Mouse (Mus musculus) olfactory bulb, adult 2 months (tissue): ENCODE results near the gene Dazap1. TPM values are rescaled to one million over a fixed set of nuclear protein-coding genes. Genes with fewer than 3 reads are reported as not detected.
A peak's percentile ranks its signal among the peaks of the same experiment; 100 is the strongest.
"Not testable (repeated sequence)": the region's sequence is repeated elsewhere in the genome, so short reads cannot be mapped to it uniquely, and the experiment has no call there.

Experiments used
- H3K27ac ChIP-seq: fragments of 200-500 bp; 2 replicates; pipeline ENCODE4 v1.5.1; 2012; ENCODE audit warnings: low read depth, low read length; ENCODE audit not compliant: insufficient read depth
- H3K4me1 ChIP-seq: fragments of 200-500 bp; 2 replicates; pipeline ENCODE4 v1.6.1; 2012; ENCODE audit warnings: low read length; ENCODE audit not compliant: control insufficient read depth, insufficient read depth
- H3K4me3 ChIP-seq: fragments of 200-500 bp; 2 replicates; pipeline ENCODE4 v1.5.1; 2012; ENCODE audit warnings: mild to moderate bottlenecking, low read depth, low read length, moderate library complexity; ENCODE audit not compliant: insufficient read depth
- CTCF ChIP-seq: fragments of 200-500 bp; IDR thresholded peaks from 2 replicates; pipeline ENCODE4 v1.5.1; 2012; ENCODE audit warnings: low read depth, mild to moderate bottlenecking, low read length, moderate library complexity; ENCODE audit not compliant: insufficient read depth
- POLR2A ChIP-seq: fragments of 200-500 bp; IDR thresholded peaks from 2 replicates; pipeline ENCODE4 v1.6.1; 2012; ENCODE audit warnings: mild to moderate bottlenecking, low read depth, low read length, moderate library complexity; ENCODE audit not compliant: insufficient read depth
- WGBS: fragments of 180-500 bp; shearing (Covaris S2); methylation state at CpG from one replicate; pipeline ENCODE4 v1.1.7; 2018; 5-methylcytosine and 5-hydroxymethylcytosine counted together
- polyA plus RNA-seq: library from polyadenylated mRNA; stranded (reverse); fragments of >200 nt; gene quantifications from 2 replicates; pipeline ENCODE4 v1.2.4, GENCODE M21; 2012; ENCODE audit warnings: low replicate concordance; ENCODE audit not compliant: missing spikeins, insufficient read depth, insufficient read length

Dazap1 gene
- not detected in 2 replicates for polyA plus RNA-seq

- WGBS, result under 1% methylated on average over 49 of the region's 49 CpGs
- H3K27ac ChIP-seq, result peak within 1 kb of the TSS; percentile 65
- peak within 1 kb of the TSS; percentile 49 for H3K4me3 ChIP-seq
- peaks cover 25% of the 10 kb centered on the region for H3K4me1 ChIP-seq
- TF ChIP-seq CTCF (no peak), POLR2A (peak; percentile 34; the same call in 1 of the 2 replicates)
Observed at GRCm38 (mm10) chr10:80260642-80261584, at the start of gene Dazap1, which contains the start of gene Gamt. TSS of gene Dazap1 (plus strand) at chr10:80261486. TSS of gene Gamt (minus strand) at chr10:80261012.

- WGBS, result 83% methylated on average over 7 of the region's 7 CpGs
- H3K27ac ChIP-seq, H3K4me3 ChIP-seq, H3K4me1 ChIP-seq: not testable (repeated sequence)
Observed at GRCm38 (mm10) chr10:80211547-80212103, 49.7 kb upstream of the Dazap1 start.

GRCm38 (mm10) chr10:80215048-80215772 lies 46.1 kb upstream of the Dazap1 start:
- TF ChIP-seq POLR2A (no peak), CTCF (no peak)
- 61% methylated on average over 16 of the region's 16 CpGs for WGBS
- no peak overlapping the region for H3K4me3 ChIP-seq
- no peaks in the 10 kb centered on the region for H3K4me1 ChIP-seq
- no peak overlapping the region for H3K27ac ChIP-seq

- H3K4me3 ChIP-seq, result no peak overlapping the region
- WGBS, result 46% methylated on average over 9 of the region's 9 CpGs
- no peaks in the 10 kb centered on the region for H3K4me1 ChIP-seq
- H3K27ac ChIP-seq, result no peak overlapping the region
- TF ChIP-seq CTCF (no peak), POLR2A (no peak)
Observed at GRCm38 (mm10) chr10:80220676-80221075, 40.6 kb upstream of the Dazap1 start.

- H3K4me3 ChIP-seq, H3K4me1 ChIP-seq, H3K27ac ChIP-seq: not testable (repeated sequence)
- WGBS, result 94% methylated on average over 2 of the region's 2 CpGs
Observed at GRCm38 (mm10) chr10:80223137-80223536, 38.1 kb upstream of the Dazap1 start.

GRCm38 (mm10) chr10:80226071-80226415 lies 35.2 kb upstream of the Dazap1 start:
- peaks cover 20% of the 10 kb centered on the region for H3K4me1 ChIP-seq
- H3K4me3 ChIP-seq, result peak overlapping the region; percentile 73
- WGBS, result 1% methylated on average over 14 of the region's 14 CpGs
- TF ChIP-seq POLR2A (no peak), CTCF (no peak)
- no peak overlapping the region for H3K27ac ChIP-seq

- peak within 1 kb of the TSS; percentile 48; the same call in 1 of the 2 replicates for H3K27ac ChIP-seq
- 1% methylated on average over 73 of the region's 75 CpGs for WGBS
- TF ChIP-seq POLR2A, result peak; percentile 63
- TF ChIP-seq CTCF, result no peak; the same call in 1 of the 2 replicates
- peak within 1 kb of the TSS; percentile 73 for H3K4me3 ChIP-seq
- peaks cover 20% of the 10 kb centered on the region for H3K4me1 ChIP-seq
Observed at GRCm38 (mm10) chr10:80226416-80227165, 34.7 kb upstream of the Dazap1 start, which contains the start of gene Mum1. TSS of gene Mum1 (plus strand) at chr10:80226434.

- H3K4me3 ChIP-seq, result peak overlapping the region; percentile 73
- WGBS, result 7% methylated on average over 10 of the region's 10 CpGs
- no peak for TF ChIP-seq POLR2A
- no peak for TF ChIP-seq CTCF
- H3K4me1 ChIP-seq, result peaks cover 20% of the 10 kb centered on the region
- peak overlapping the region; percentile 48; the same call in 1 of the 2 replicates for H3K27ac ChIP-seq
Observed at GRCm38 (mm10) chr10:80227166-80227539, 34.1 kb upstream of the Dazap1 start.
